Mouse (Mus musculus) spleen, adult 10 weeks (tissue): Measurements from ENCODE around the gene 4921507P07Rik. TPM values are rescaled to one million over a fixed set of nuclear protein-coding genes. Genes with fewer than 3 reads are reported as not detected.

Source experiments
- polyA plus RNA-seq: library from polyadenylated mRNA; stranded (reverse); fragments of 350-450 nt; fragmentation: Illumina TruSeq; extraction: RNeasy Lipid Tissue Mini Kit (QIAGEN cat#74804); gene quantifications from one replicate; pipeline ENCODE4 v1.2.3, GENCODE M21; 2015; ENCODE audit warnings: low replicate concordance; ENCODE audit not compliant: insufficient read depth

4921507P07Rik gene
- 1.2 TPM for polyA plus RNA-seq

DNA sequence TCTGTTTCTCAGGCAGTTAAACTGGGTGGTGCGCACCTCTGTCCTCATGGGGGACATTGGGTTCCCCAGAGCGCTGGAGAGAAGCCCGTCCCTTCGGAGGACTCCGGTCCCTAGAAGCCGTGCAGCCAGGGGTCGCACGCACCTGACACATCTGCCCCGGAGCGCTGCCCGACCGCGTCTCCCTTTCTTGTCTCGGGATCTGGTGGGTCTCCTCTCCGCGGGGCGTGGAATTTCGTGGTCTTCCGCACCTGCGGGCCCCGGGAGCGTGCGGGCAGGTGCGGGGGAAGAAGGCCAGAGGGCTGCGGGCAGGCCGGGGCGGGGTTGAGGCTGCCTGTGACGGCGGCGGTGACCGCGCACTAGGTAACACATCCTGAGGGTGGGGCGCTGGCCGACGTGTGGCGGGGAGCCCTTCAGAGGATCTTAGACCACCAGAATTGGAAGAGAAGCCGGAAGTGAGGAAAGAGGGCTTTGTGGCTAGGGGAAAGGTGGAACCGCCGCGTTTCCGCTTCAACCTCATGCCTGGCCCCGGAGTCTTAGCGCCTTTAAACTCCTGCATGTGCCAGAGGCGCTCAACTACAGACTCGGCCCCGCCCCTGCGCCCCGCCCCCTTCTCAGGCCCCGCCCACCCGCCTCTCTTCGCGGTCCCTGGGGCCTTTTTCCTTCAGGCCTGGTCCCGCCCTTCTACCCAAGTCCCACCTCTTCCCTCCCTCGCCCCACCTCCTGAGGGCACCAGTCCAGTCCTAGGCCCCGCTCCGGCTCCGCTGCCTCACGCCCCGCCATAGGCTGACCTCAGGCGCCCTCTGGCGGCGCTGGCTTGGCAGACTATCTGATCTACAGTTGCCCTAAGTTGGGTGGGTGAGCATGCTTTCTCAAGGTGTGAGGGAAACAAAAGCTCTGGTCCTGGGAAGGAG lies at the start of gene 4921507P07Rik:
TSS of gene 4921507P07Rik (minus strand) at position 332 of the 911 bp plus-strand sequence.

DNA sequence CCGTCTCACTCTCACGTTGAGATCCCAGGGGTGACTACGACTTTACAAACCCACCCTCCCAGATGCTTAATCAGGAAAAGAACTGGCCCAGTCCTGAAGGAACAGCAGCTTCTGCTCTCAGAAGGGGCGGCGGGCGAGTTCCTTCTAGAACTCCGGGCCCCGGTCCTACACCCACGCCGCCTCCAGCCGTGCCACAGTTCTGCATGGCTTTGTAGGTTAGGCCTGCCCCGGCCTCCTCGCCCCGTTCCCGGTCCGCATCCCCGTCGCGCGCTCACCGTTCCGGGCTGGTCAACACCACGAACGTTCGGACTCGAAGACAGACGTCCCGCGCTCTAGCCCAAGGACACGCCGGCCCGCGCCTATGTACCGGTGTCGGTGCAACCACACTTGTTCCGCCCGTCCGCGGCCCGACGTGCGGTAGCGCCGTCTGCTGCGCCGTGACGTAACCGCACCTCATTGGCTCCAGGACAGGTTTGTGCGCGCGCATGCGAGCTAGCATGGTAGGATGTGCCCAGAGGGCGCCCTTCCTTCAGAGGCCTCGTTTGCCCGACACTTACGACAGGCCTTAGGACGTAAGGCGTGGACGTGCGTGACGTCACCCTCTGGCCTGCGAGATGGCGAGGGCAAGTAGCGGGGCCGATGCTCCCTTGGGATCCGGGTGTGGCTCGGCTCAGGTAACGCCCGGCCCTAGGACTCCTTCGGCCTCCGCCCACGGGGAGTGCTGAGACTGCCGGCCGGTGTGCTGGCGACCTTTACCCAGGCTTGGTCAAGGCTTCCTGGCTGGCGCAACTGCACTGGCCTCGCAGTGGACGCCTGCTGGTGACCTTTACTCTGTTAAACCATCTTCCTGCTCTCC lies 30.1 kb downstream of the 4921507P07Rik start, which contains the start of gene Cycs:
TSS of gene Cycs (minus strand) at position 398 of the 856 bp plus-strand sequence.

Other genes starting within 250 kb of the 4921507P07Rik start
- gene Osbpl3, start 140.4 kb downstream of the 4921507P07Rik start, polyA plus RNA-seq = 9.3 TPM
- 52.1 TPM for gene Cycs, start 30.1 kb downstream of the 4921507P07Rik start, polyA plus RNA-seq
- gene Npvf, start 57.8 kb upstream of the 4921507P07Rik start, polyA plus RNA-seq = not detected